Mouse (Mus musculus) lung, embryonic 14.5 days (tissue): ENCODE data around the gene Afg1l. TPM values are rescaled to one million over a fixed set of nuclear protein-coding genes. Genes with fewer than 3 reads are reported as not detected.
A peak's percentile ranks its signal among the peaks of the same experiment; 100 is the strongest.

ENCODE experiments used
- ATAC-seq: fragments of 200-750 bp; cut with Nextera tagmentation; 2 replicates; pipeline ENCODE4 v1.8.0; 2017; ENCODE audit warnings: mild to moderate bottlenecking, moderate TSS enrichment, moderate library complexity; ENCODE audit not compliant: insufficient read depth
- DNase-seq: peaks from one replicate; pipeline ENCODE4 v3.0.0-alpha.2; 2015
- H3K27ac ChIP-seq: fragments of 300-500 bp; sonication (generic); 2 replicates; pipeline ENCODE4 v1.5.1; 2014; ENCODE audit warnings: low read depth, mild to moderate bottlenecking, moderate library complexity
- H3K27me3 ChIP-seq: fragments of 300-500 bp; sonication (generic); 2 replicates; pipeline ENCODE4 v1.6.1; 2014; ENCODE audit warnings: low read length, control low read depth; ENCODE audit not compliant: insufficient read depth
- H3K36me3 ChIP-seq: fragments of 300-500 bp; sonication (generic); 2 replicates; pipeline ENCODE4 v1.6.1; 2014; ENCODE audit warnings: control low read depth; ENCODE audit not compliant: insufficient read depth
- H3K4me1 ChIP-seq: fragments of 300-500 bp; sonication (generic); 2 replicates; pipeline ENCODE4 v1.6.1; 2014; ENCODE audit warnings: antibody characterized with exemption, control low read depth; ENCODE audit not compliant: insufficient read depth
- H3K4me2 ChIP-seq: fragments of 300-500 bp; sonication (generic); 2 replicates; pipeline ENCODE4 v1.6.1; 2014; ENCODE audit warnings: mild to moderate bottlenecking
- H3K4me3 ChIP-seq: fragments of 300-500 bp; sonication (generic); 2 replicates; pipeline ENCODE4 v1.5.1; 2014; ENCODE audit warnings: low read depth, low read length
- H3K9ac ChIP-seq: fragments of 300-500 bp; sonication (generic); 2 replicates; pipeline ENCODE4 v1.6.1; 2014
- H3K9me3 ChIP-seq: fragments of 300-500 bp; sonication (generic); 2 replicates; pipeline ENCODE4 v1.6.1; 2016; ENCODE audit warnings: low read depth, low read length, control low read depth
- CTCF ChIP-seq: IDR thresholded peaks from 2 replicates; pipeline ENCODE4 v1.5.1; 2016; ENCODE audit warnings: antibody characterized with exemption, low read depth
- WGBS: fragments of 180-500 bp; shearing (Covaris S2); extraction: QIAGEN DNeasy Blood & Tissue Kit; methylation state at CpG from one replicate; pipeline ENCODE4 v1.1.7; 2014; 5-methylcytosine and 5-hydroxymethylcytosine counted together
- polyA plus RNA-seq: library from polyadenylated mRNA; unstranded; fragments of >200 nt; fragmentation: Nextera tagmentation; extraction: Ambion mirVana; gene quantifications from 2 replicates; pipeline ENCODE4 v1.2.1, GENCODE M21; 2014

Gene Afg1l
- polyA plus RNA-seq, 1 experiment from 2014 or later = 7.7 TPM

DNA sequence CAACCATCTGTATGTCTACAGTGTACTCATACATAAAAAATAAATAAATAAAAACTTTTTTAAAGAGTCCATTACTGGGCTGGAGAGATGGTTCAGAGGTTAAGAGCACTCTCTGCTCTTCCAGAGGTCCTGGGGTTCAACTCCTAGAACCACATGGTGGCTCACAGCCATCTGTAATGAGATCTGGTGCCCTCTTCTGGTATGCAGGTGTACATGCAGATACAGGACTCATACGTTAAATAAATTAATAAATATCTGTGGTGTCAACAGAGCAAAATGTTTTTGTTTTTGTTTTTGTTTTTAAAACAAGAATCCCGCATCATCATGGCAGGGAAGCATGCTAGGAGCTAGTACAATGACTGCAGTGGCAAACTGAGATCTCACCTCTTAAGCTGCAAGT, 181.3 kb downstream of the Afg1l start:
- H3K9me3 ChIP-seq = no peaks in the 10 kb centered on the region
- TF ChIP-seq CTCF = peak; percentile 26; the same call in 1 of the 2 replicates
- ATAC-seq (no peak), DNase-seq (no peak)
- no peaks in the 10 kb centered on the region for H3K36me3 ChIP-seq
- H3K4me1 ChIP-seq = no peaks in the 10 kb centered on the region
- H3K27ac ChIP-seq = no peak overlapping the region
- H3K27me3 ChIP-seq = no peaks in the 10 kb centered on the region
- 77% methylated on average over 2 of the region's 2 CpGs for WGBS
- H3K4me3 ChIP-seq = no peak overlapping the region
- no peak overlapping the region for H3K9ac ChIP-seq
- no peak overlapping the region for H3K4me2 ChIP-seq

GRCm38 (mm10) chr10:42296559-42296958, 181.8 kb downstream of the Afg1l start:
- 60% methylated on average over 4 of the region's 4 CpGs for WGBS
- Histone ChIP-seq H3K4me2 (no peak overlapping the region), H3K4me1 (no peaks in the 10 kb centered on the region), H3K4me3 (no peak overlapping the region), H3K36me3 (no peaks in the 10 kb centered on the region), H3K9me3 (no peaks in the 10 kb centered on the region), H3K27me3 (no peaks in the 10 kb centered on the region), H3K9ac (no peak overlapping the region), H3K27ac (no peak overlapping the region)
- ATAC-seq (no peak), DNase-seq (no peak)
- no peak for TF ChIP-seq CTCF

GRCm38 (mm10) chr10:42295028-42295427, 183.3 kb downstream of the Afg1l start:
- DNase-seq = peak; percentile 82
- Histone ChIP-seq H3K4me1 (no peaks in the 10 kb centered on the region), H3K36me3 (no peaks in the 10 kb centered on the region), H3K27me3 (no peaks in the 10 kb centered on the region), H3K9ac (no peak overlapping the region), H3K4me2 (no peak overlapping the region), H3K27ac (no peak overlapping the region), H3K4me3 (no peak overlapping the region), H3K9me3 (no peaks in the 10 kb centered on the region)
- peak; percentile 74 for TF ChIP-seq CTCF
- 0% methylated on average over 1 of the region's 1 CpGs for WGBS
- ATAC-seq = no peak

DNA sequence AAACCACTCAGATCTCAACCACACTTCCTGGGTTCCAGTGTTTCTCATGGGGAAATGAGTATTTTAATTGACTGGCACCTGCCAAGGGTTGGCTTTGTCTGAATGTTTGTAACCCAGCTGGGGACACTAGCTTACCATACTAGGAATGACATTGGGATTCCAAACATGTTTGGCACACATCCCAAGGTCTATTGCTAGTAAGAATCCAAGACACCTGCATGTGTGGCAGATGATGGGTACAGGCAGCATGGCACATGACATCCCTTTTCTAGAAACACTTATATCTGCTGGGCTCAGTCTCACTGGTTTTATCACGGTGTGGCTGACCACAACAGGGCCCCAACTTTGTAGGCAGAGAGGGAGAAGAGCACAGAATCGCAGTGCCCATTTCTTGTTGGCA, 184.0 kb downstream of the Afg1l start:
- Histone ChIP-seq H3K9me3 (no peaks in the 10 kb centered on the region), H3K27ac (no peak overlapping the region), H3K36me3 (no peaks in the 10 kb centered on the region), H3K4me1 (no peaks in the 10 kb centered on the region), H3K4me2 (no peak overlapping the region), H3K9ac (no peak overlapping the region), H3K27me3 (no peaks in the 10 kb centered on the region), H3K4me3 (no peak overlapping the region)
- ATAC-seq (no peak), DNase-seq (no peak)
- WGBS = 50% methylated on average over 2 of the region's 2 CpGs
- TF ChIP-seq CTCF = no peak

GRCm38 (mm10) chr10:42293877-42294276, 184.5 kb downstream of the Afg1l start:
- no peak for DNase-seq

DNA sequence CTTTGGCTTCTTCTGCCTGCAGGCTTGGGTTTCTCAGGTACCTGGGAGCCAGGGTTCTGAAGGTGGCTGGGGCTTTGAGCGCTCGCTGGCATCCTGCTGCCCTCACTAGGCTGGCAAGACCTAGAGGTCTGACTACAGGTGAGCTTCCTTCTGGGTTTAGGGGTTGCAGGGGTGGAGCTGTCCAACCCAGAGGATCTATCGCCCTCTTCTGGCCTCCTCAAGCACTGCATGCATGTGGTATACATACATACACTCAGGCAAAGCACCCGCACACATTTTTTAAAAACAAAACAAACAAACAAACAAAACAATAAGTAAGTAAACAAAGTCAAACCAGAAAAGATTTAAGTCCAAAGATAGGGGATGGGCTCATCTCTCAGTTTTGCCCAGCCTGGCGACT, 187.0 kb downstream of the Afg1l start:
- H3K27me3 ChIP-seq = no peaks in the 10 kb centered on the region
- H3K4me3 ChIP-seq = no peak overlapping the region
- H3K9ac ChIP-seq = no peak overlapping the region
- TF ChIP-seq CTCF = peak; percentile 79
- DNase-seq (peak; percentile 73), ATAC-seq (no peak)
- H3K9me3 ChIP-seq = 0 out of 2 replicates have a peak, but pooled peaks cover 3% of the 10 kb centered on the region
- H3K36me3 ChIP-seq = no peaks in the 10 kb centered on the region
- no peaks in the 10 kb centered on the region for H3K4me1 ChIP-seq
- H3K4me2 ChIP-seq = no peak overlapping the region
- no peak overlapping the region for H3K27ac ChIP-seq
- 47% methylated on average over 5 of the region's 5 CpGs for WGBS

More at GRCm38 (mm10) chr10:42293877-42294276, 184.5 kb downstream of the Afg1l start:
- H3K27me3 ChIP-seq = no peaks in the 10 kb centered on the region
- no peak for ATAC-seq
- H3K9me3 ChIP-seq = no peaks in the 10 kb centered on the region
- H3K36me3 ChIP-seq = no peaks in the 10 kb centered on the region
- H3K4me2 ChIP-seq = no peak overlapping the region
- H3K4me3 ChIP-seq = no peak overlapping the region
- no peak overlapping the region for H3K9ac ChIP-seq
- TF ChIP-seq CTCF = no peak
- H3K4me1 ChIP-seq = no peaks in the 10 kb centered on the region
- WGBS = 42% methylated on average over 4 of the region's 4 CpGs
- H3K27ac ChIP-seq = no peak overlapping the region

- Histone ChIP-seq H3K36me3 (no peaks in the 10 kb centered on the region), H3K27ac (no peak overlapping the region), H3K4me2 (no peak overlapping the region), H3K4me1 (no peaks in the 10 kb centered on the region), H3K9me3 (peaks cover 5% of the 10 kb centered on the region; the same call in 1 of the 2 replicates), H3K27me3 (no peaks in the 10 kb centered on the region), H3K4me3 (no peak overlapping the region), H3K9ac (no peak overlapping the region)
- WGBS = 32% methylated on average over 1 of the region's 1 CpGs
- DNase-seq (peak; percentile 33), ATAC-seq (no peak)
- no peak for TF ChIP-seq CTCF
Measured at GRCm38 (mm10) chr10:42287666-42288065, 190.7 kb downstream of the Afg1l start.
